In the genomic region with DNA sequence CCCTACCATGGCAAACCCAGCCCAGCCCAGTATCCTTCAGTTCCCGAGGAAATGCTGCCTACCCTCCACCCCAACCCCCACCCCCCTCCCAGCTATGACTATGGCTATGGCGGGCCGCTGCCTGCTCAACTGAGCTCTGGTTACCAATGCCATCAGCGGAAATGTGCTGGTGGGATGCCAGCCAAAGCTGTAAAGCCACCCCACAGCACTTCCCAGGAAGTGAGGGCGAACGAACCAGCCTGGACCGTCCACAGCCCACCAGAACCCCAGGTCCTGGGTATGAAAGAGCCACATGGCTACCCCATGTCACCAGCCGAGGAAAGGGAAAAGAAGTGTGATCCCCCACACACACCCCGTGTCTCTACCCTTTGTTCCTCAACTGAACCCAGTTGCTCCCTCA, we compare ENCODE assay signal across 10 mouse cellular contexts. TPM values are rescaled to one million over a fixed set of nuclear protein-coding genes. Genes with fewer than 3 reads are reported as not detected.
DNase-seq lines count a peak whose midpoint lies in the region; ATAC-seq and TF ChIP-seq lines count a peak whose summit lies in the region.
"Had no signal": no experiment of that assay in that cellular context is flagged by ENCODE, and none has a peak within 500 bp of the region (broad histone marks: within the 10 kb centered on the region; RNA-seq: fewer than 3 reads in every experiment).

No protein-coding gene starts in this region.

- H3K4me3 ChIP-seq in lung, embryonic 15.5 days, result no peak overlapping the region
- peak overlapping the region; percentile 79; the same call in 1 of the 2 replicates for H3K4me3 ChIP-seq in embryonic facial prominence, embryonic 15.5 days (replicated peaks)
- no peak overlapping the region for H3K4me3 ChIP-seq in limb, embryonic 14.5 days (replicated peaks; ENCODE audit: low read length)

- peak; percentile 62 for DNase-seq in cerebellum, adult 9-11 months
- DNase-seq in cerebellum, adult 11-12 months, result no peak
- no peak for DNase-seq in lung, postnatal 14 days
- no peak for DNase-seq in limb, embryonic 14.5 days (ENCODE audit: low spot score)
- no peak for DNase-seq in adipocyte (ENCODE audit: low spot score)
- DNase-seq in adrenal gland, postnatal 25 days, result no peak
- DNase-seq: gastrocnemius, postnatal 25 days had no signal

- no peak for ATAC-seq in lung, embryonic 15.5 days (ENCODE audit: borderline replicate concordance, extremely low read depth, low FRiP score, low TSS enrichment)
- ATAC-seq in embryonic facial prominence, embryonic 15.5 days (ENCODE audit: insufficient number of reproducible peaks, low FRiP score, low TSS enrichment, low read depth), result no peak
- ATAC-seq in limb, embryonic 14.5 days (ENCODE audit: low FRiP score, low read depth), result no peak
- ATAC-seq: activated CD4-positive, CD25-positive, alpha-beta regulatory T cell, adult 4 months had no signal

- TF ChIP-seq POLR2A in limb, embryonic 14.5 days (IDR thresholded peaks at IDR 0.05; ENCODE audit: borderline replicate concordance, extremely low read depth, insufficient read depth, insufficient read length), result no peak

- H3K9ac ChIP-seq in lung, embryonic 15.5 days, result no peak overlapping the region
- no peak overlapping the region for H3K9ac ChIP-seq in embryonic facial prominence, embryonic 15.5 days
- no peak overlapping the region for H3K9ac ChIP-seq in limb, embryonic 14.5 days (ENCODE audit: low read depth, low read length, severe bottlenecking)

- H3K27me3 ChIP-seq in lung, embryonic 15.5 days, result no peaks in the 10 kb centered on the region
- H3K27me3 ChIP-seq in embryonic facial prominence, embryonic 15.5 days, result no peaks in the 10 kb centered on the region
- no peaks in the 10 kb centered on the region for H3K27me3 ChIP-seq in limb, embryonic 14.5 days (ENCODE audit: control insufficient read depth, insufficient read depth, low read length)

- H3K36me3 ChIP-seq in lung, embryonic 15.5 days, result no peaks in the 10 kb centered on the region
- no peaks in the 10 kb centered on the region for H3K36me3 ChIP-seq in embryonic facial prominence, embryonic 15.5 days
- 0 out of 2 replicates have a peak, but pooled peaks cover 1% of the 10 kb centered on the region for H3K36me3 ChIP-seq in limb, embryonic 14.5 days (ENCODE audit: control insufficient read depth, insufficient read depth, low read length)

- 62% methylated on average over 9 of the region's 9 CpGs for WGBS in lung, embryonic 15.5 days
- WGBS in embryonic facial prominence, embryonic 15.5 days, result 65% methylated on average over 9 of the region's 9 CpGs
- 69% methylated on average over 8 of the region's 9 CpGs for WGBS in limb, embryonic 14.5 days

- no peaks in the 10 kb centered on the region for H3K9me3 ChIP-seq in lung, embryonic 15.5 days
- H3K9me3 ChIP-seq in embryonic facial prominence, embryonic 15.5 days (replicated peaks), result no peaks in the 10 kb centered on the region
- H3K9me3 ChIP-seq in limb, embryonic 14.5 days (ENCODE audit: control insufficient read depth, low read length), result no peaks in the 10 kb centered on the region

- peak overlapping the region; percentile 93; the same call in 1 of the 2 replicates for H3K27ac ChIP-seq in lung, embryonic 15.5 days
- peak overlapping the region; percentile 86 for H3K27ac ChIP-seq in embryonic facial prominence, embryonic 15.5 days (replicated peaks)
- H3K27ac ChIP-seq in limb, embryonic 14.5 days (replicated peaks; ENCODE audit: low read depth, low read length), result no peak overlapping the region

- peaks cover 31% of the 10 kb centered on the region for H3K4me1 ChIP-seq in lung, embryonic 15.5 days
- peaks cover 47% of the 10 kb centered on the region for H3K4me1 ChIP-seq in embryonic facial prominence, embryonic 15.5 days
- peaks cover 12% of the 10 kb centered on the region for H3K4me1 ChIP-seq in limb, embryonic 14.5 days (ENCODE audit: control insufficient read depth, insufficient read depth, low read length)

- H3K4me2 ChIP-seq in lung, embryonic 15.5 days, result peak overlapping the region; percentile 86; the same call in 1 of the 2 replicates
- H3K4me2 ChIP-seq in embryonic facial prominence, embryonic 15.5 days (replicated peaks), result peak overlapping the region; percentile 80
- H3K4me2 ChIP-seq in limb, embryonic 14.5 days (replicated peaks; ENCODE audit: low read depth, low read length, severe bottlenecking), result peak overlapping the region; percentile 56; the same call in 1 of the 2 replicates

RNA-seq across cellular contexts. Expression of a gene that starts 1.2 kb away (rescaled TPM):
- polyA plus RNA-seq in lung, embryonic 15.5 days (2015; fragmentation: Nextera tagmentation; extraction: Ambion mirVana), result 103 and 120 TPM in 2 replicates
- 93.4 and 94.7 TPM in 2 replicates for polyA plus RNA-seq in embryonic facial prominence, embryonic 15.5 days (2015; fragmentation: Nextera tagmentation; extraction: Ambion mirVana)
- polyA plus RNA-seq in limb, embryonic 14.5 days (2012; rRNA removed), result 50.4 and 54.4 TPM in 2 replicates
- polyA plus RNA-seq in limb, embryonic 14.5 days (2014; fragmentation: Nextera tagmentation; extraction: Ambion mirVana), result 78.4 and 96.0 TPM in 2 replicates
- total RNA-seq in adrenal gland, postnatal 25 days (2021), result 26.6 and 40.7 TPM in 2 replicates

RNA-seq across cellular contexts. Expression of a gene that starts 11.1 kb away (rescaled TPM):
- polyA plus RNA-seq in lung, embryonic 15.5 days (2015; fragmentation: Nextera tagmentation; extraction: Ambion mirVana), result 6.2 and 7.2 TPM in 2 replicates
- polyA plus RNA-seq in embryonic facial prominence, embryonic 15.5 days (2015; fragmentation: Nextera tagmentation; extraction: Ambion mirVana), result 13.0 and 14.3 TPM in 2 replicates
- polyA plus RNA-seq in limb, embryonic 14.5 days (2012; rRNA removed), result 45.8 and 48.4 TPM in 2 replicates
- 12.5 and 14.3 TPM in 2 replicates for polyA plus RNA-seq in limb, embryonic 14.5 days (2014; fragmentation: Nextera tagmentation; extraction: Ambion mirVana)
- 7.6 and 8.4 TPM in 2 replicates for total RNA-seq in adrenal gland, postnatal 25 days (2021)

RNA-seq across cellular contexts. Expression of a gene that starts 35.6 kb away (rescaled TPM):
- polyA plus RNA-seq in lung, embryonic 15.5 days (2015; fragmentation: Nextera tagmentation; extraction: Ambion mirVana), result 25.7 and 28.1 TPM in 2 replicates
- polyA plus RNA-seq in embryonic facial prominence, embryonic 15.5 days (2015; fragmentation: Nextera tagmentation; extraction: Ambion mirVana), result 28.9 and 31.5 TPM in 2 replicates
- 31.0 and 52.7 TPM in 2 replicates for polyA plus RNA-seq in limb, embryonic 14.5 days (2012; rRNA removed)
- polyA plus RNA-seq in limb, embryonic 14.5 days (2014; fragmentation: Nextera tagmentation; extraction: Ambion mirVana), result 27.3 and 27.4 TPM in 2 replicates
- total RNA-seq in adrenal gland, postnatal 25 days (2021), result 21.7 and 26.8 TPM in 2 replicates

RNA-seq across cellular contexts. Expression of a gene that starts 59.8 kb away (rescaled TPM):
- 56.1 and 63.3 TPM in 2 replicates for polyA plus RNA-seq in lung, embryonic 15.5 days (2015; fragmentation: Nextera tagmentation; extraction: Ambion mirVana)
- 62.4 and 70.9 TPM in 2 replicates for polyA plus RNA-seq in embryonic facial prominence, embryonic 15.5 days (2015; fragmentation: Nextera tagmentation; extraction: Ambion mirVana)
- polyA plus RNA-seq in limb, embryonic 14.5 days (2012; rRNA removed), result 82.5 and 97.4 TPM in 2 replicates
- polyA plus RNA-seq in limb, embryonic 14.5 days (2014; fragmentation: Nextera tagmentation; extraction: Ambion mirVana), result 60.9 and 66.2 TPM in 2 replicates
- 65.9 and 68.8 TPM in 2 replicates for total RNA-seq in adrenal gland, postnatal 25 days (2021)
